Mouse (Mus musculus): ENCODE results near the gene Mpeg1. TPM values are rescaled to one million over a fixed set of nuclear protein-coding genes. Genes with fewer than 3 reads are reported as not detected.

The Mpeg1 gene
- polyA plus RNA-seq (2012; rRNA removed): 0.64 and 0.75 TPM in 2 replicates

GRCm38 (mm10) chr19:12460282-12461249 is at the start of gene Mpeg1:
TSS of gene Mpeg1 (plus strand) at chr19:12460779.

GRCm38 (mm10) chr19:12417361-12417760 is 43.2 kb upstream of the Mpeg1 start, which contains the start of gene Olfr1441:
TSS of gene Olfr1441 (plus strand) at chr19:12417433.

GRCm38 (mm10) chr19:12427605-12428004 is 33.0 kb upstream of the Mpeg1 start, which contains the start of gene Pfpl:
TSS of gene Pfpl (plus strand) at chr19:12427905.

DNA sequence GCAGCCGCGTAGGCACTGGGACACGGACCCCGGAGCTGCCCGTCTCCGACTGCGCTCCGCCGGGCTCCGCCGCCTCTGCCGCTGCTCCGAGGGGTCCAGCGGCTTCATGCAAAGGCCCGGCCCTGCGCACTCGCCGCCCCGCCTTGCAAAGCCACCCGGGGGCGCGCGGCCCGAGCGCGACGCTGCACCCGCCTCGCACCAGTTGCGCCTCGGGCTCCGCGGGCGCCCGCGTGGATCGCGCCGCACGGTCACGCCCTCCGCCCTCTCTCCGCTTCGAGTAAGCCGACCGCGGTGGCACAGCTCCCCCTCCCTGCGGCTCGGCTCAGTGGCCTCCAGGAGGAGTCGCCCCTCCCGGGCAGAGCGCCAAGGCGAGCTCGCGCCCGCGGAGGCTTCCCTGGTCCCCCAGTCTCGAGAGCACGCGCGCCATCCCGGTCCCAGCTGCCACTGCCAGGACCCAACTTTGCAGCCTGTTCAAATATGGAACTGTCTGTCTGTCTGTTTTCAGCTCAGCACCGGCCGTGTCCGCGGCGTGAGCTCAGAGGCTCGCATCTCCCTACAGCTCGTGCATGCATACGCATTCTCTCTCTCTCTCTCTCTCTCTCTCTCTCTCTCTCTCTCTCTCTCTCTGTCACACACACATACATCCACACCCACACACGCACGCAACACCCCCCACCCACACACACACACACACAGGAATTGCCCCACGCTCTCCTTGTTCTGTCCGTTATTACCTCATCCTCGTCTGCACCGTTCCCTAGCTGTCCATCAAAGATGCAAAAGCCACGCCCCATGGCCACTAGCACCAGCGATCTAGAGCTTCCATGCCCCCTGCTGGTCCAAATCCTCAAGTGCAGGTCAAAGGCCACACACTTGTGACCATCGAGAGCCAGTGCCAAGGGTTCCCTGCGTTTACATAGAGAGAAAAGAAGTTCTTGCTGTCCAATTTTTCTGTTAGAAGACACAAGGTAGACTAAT is 41.1 kb downstream of the Mpeg1 start, which contains the start of gene Dtx4:
Gene Dtx4 (minus strand): TSS at position 85 of the 978 bp plus-strand sequence.

Other genes with a start within 250 kb of the Mpeg1 start
- not detected in 2 replicates for gene Olfr1432, start 228.2 kb upstream of the Mpeg1 start, polyA plus RNA-seq (2012; rRNA removed)
- gene Olfr262, start 219.1 kb upstream of the Mpeg1 start, polyA plus RNA-seq (2012; rRNA removed): not detected in 2 replicates
- not detected in 2 replicates for gene Olfr235, start 199.7 kb upstream of the Mpeg1 start, polyA plus RNA-seq (2012; rRNA removed)
- gene Olfr1434, start 180.9 kb upstream of the Mpeg1 start, polyA plus RNA-seq (2012; rRNA removed): not detected in 2 replicates
- gene Olfr1436, start 161.6 kb upstream of the Mpeg1 start, polyA plus RNA-seq (2012; rRNA removed): not detected in 2 replicates
- gene Olfr1437, start 135.7 kb upstream of the Mpeg1 start, polyA plus RNA-seq (2012; rRNA removed): not detected in 2 replicates
- not detected in 2 replicates for gene Olfr1438-ps1, start 124.9 kb upstream of the Mpeg1 start, polyA plus RNA-seq (2012; rRNA removed)
- not detected in 2 replicates for gene Olfr1440, start 73.5 kb upstream of the Mpeg1 start, polyA plus RNA-seq (2012; rRNA removed)
- not detected in 2 replicates for gene Olfr1441, start 43.3 kb upstream of the Mpeg1 start, polyA plus RNA-seq (2012; rRNA removed)
- gene Pfpl, start 32.9 kb upstream of the Mpeg1 start, polyA plus RNA-seq (2012; rRNA removed): not detected in 2 replicates
- gene Dtx4, start 40.7 kb downstream of the Mpeg1 start, polyA plus RNA-seq (2012; rRNA removed): 6.6 and 7.1 TPM in 2 replicates
- 0.18 and 0.34 TPM in 2 replicates for gene Fam111a, start 85.0 kb downstream of the Mpeg1 start, polyA plus RNA-seq (2012; rRNA removed)
- 0.06 TPM in 1 of 2 replicates, not detected in the other for gene Gm4952, start 139.2 kb downstream of the Mpeg1 start, polyA plus RNA-seq (2012; rRNA removed)
- gene Glyat, start 172.5 kb downstream of the Mpeg1 start, polyA plus RNA-seq (2012; rRNA removed): not detected in 2 replicates
- not detected in 2 replicates for gene Olfr1442, start 209.7 kb downstream of the Mpeg1 start, polyA plus RNA-seq (2012; rRNA removed)
- gene Olfr1443, start 217.3 kb downstream of the Mpeg1 start, polyA plus RNA-seq (2012; rRNA removed): not detected in 2 replicates
- gene Keg1, start 235.0 kb downstream of the Mpeg1 start, polyA plus RNA-seq (2012; rRNA removed): not detected in 2 replicates